Mouse (Mus musculus) embryo, embryonic 10.5 days (tissue): ENCODE data around the gene Ggt6.
A peak's percentile ranks its signal among the peaks of the same experiment; 100 is the strongest.
"Not testable (repeated sequence)": the region's sequence is repeated elsewhere in the genome, so short reads cannot be mapped to it uniquely, and the experiment has no call there.

ENCODE experiments used
- DNase-seq: peaks from one replicate; pipeline ENCODE4 v3.0.0-alpha.2; 2015; ENCODE audit warnings: low spot score

Ggt6 gene

GRCm38 (mm10) chr11:72411093-72411921, 24.0 kb upstream of the Ggt6 start, which contains the start of gene Smtnl2:
Gene Smtnl2 (minus strand): TSS chr11:72411713.
- DNase-seq = peak; percentile 93

- no peak for DNase-seq
These were observed 23.4 kb upstream of the Ggt6 start for GRCm38 (mm10) chr11:72411945-72412344.

GRCm38 (mm10) chr11:72413016-72413415, 22.3 kb upstream of the Ggt6 start:
- DNase-seq = no peak

GRCm38 (mm10) chr11:72413601-72414190, 21.6 kb upstream of the Ggt6 start:
- no peak for DNase-seq

- DNase-seq = no peak
These were observed 20.2 kb upstream of the Ggt6 start for GRCm38 (mm10) chr11:72415155-72415554.

GRCm38 (mm10) chr11:72416666-72417065, 18.7 kb upstream of the Ggt6 start:
- DNase-seq = no peak

- DNase-seq = no peak
These were observed 17.9 kb upstream of the Ggt6 start for GRCm38 (mm10) chr11:72417376-72417775.

GRCm38 (mm10) chr11:72418227-72418626, 17.1 kb upstream of the Ggt6 start:
- DNase-seq = no peak

GRCm38 (mm10) chr11:72419006-72419405, 16.3 kb upstream of the Ggt6 start:
- no peak for DNase-seq

GRCm38 (mm10) chr11:72420460-72421122, 14.7 kb upstream of the Ggt6 start:
- no peak for DNase-seq

- no peak for DNase-seq
These were observed 13.6 kb upstream of the Ggt6 start for GRCm38 (mm10) chr11:72421518-72422278.

- no peak for DNase-seq
These were observed 11.6 kb upstream of the Ggt6 start for GRCm38 (mm10) chr11:72423686-72424085.

- DNase-seq = no peak
These were observed 10.1 kb upstream of the Ggt6 start for GRCm38 (mm10) chr11:72425201-72425600.

- DNase-seq = no peak
These were observed 8.4 kb upstream of the Ggt6 start for GRCm38 (mm10) chr11:72426884-72427283.

- DNase-seq = peak; percentile 88
These were observed 6.6 kb upstream of the Ggt6 start for GRCm38 (mm10) chr11:72428694-72429093.

GRCm38 (mm10) chr11:72429288-72429690, 6.0 kb upstream of the Ggt6 start:
- peak; percentile 91 for DNase-seq

- DNase-seq = not testable (repeated sequence)
These were observed 4.8 kb upstream of the Ggt6 start for GRCm38 (mm10) chr11:72430311-72431068.

GRCm38 (mm10) chr11:72435694-72436045, 344 bp downstream of the Ggt6 start:
- DNase-seq = no peak

- no peak for DNase-seq
These were observed 945 bp downstream of the Ggt6 start for GRCm38 (mm10) chr11:72436271-72436670.

- no peak for DNase-seq
These were observed 1.7 kb downstream of the Ggt6 start for GRCm38 (mm10) chr11:72436756-72437650.
